Mouse (Mus musculus) C2C12 (cell line): Measurements from ENCODE around the gene Slc30a2.

ENCODE experiments used
- CTCF ChIP-seq: IDR thresholded peaks from one replicate; pipeline ENCODE4 v1.5.1; 2011; ENCODE audit not compliant: control insufficient read depth, insufficient read depth, insufficient read length
- MAX ChIP-seq: IDR thresholded peaks from one replicate; pipeline ENCODE4 v1.6.1; 2011; ENCODE audit warnings: mild to moderate bottlenecking, control low read depth

DNA sequence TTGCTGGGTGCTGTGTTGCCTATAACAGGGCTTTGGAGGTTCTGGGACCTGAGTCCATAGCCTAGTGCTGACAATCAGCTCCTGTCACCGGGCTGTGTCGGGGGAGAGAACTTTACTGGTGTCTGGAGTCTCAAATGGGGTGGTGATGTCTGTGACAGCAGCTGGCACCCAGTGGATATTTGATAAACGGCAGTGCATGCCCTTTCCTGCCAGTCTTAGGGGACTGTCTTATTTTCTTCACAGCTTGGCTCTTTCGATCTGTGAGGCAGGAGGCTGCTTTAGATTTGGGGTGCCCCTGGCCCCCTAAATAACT, 43.5 kb upstream of the Slc30a2 start:
- TF ChIP-seq MAX (no peak), CTCF (no peak)
